Mouse (Mus musculus) MEL (cell line): ENCODE measurements around the gene Zmiz1.

Experiments used
- CHD1 ChIP-seq: IDR thresholded peaks from 2 replicates; pipeline ENCODE4 v1.6.1; 2012; ENCODE audit warnings: low read depth, mild to moderate bottlenecking, inconsistent platforms, low read length, improper control_type of control experiment
- CTCF ChIP-seq, 3 experiments: IDR thresholded peaks in 2 of 3; conservative IDR thresholded peaks in 1 of 3; 2 replicates each; pipeline ENCODE4 v1.5.1; 2011 to 2012; ENCODE audit warnings: low read length in 3 of 3, low read depth in 2 of 3, mild to moderate bottlenecking in 2 of 3, improper control_type of control experiment in 1 of 3, inconsistent platforms in 1 of 3, mixed read lengths in 1 of 3, moderate library complexity in 1 of 3; ENCODE audit not compliant: control insufficient read depth in 1 of 3, insufficient read depth in 1 of 3, poor library complexity in 1 of 3, severe bottlenecking in 1 of 3

DNA sequence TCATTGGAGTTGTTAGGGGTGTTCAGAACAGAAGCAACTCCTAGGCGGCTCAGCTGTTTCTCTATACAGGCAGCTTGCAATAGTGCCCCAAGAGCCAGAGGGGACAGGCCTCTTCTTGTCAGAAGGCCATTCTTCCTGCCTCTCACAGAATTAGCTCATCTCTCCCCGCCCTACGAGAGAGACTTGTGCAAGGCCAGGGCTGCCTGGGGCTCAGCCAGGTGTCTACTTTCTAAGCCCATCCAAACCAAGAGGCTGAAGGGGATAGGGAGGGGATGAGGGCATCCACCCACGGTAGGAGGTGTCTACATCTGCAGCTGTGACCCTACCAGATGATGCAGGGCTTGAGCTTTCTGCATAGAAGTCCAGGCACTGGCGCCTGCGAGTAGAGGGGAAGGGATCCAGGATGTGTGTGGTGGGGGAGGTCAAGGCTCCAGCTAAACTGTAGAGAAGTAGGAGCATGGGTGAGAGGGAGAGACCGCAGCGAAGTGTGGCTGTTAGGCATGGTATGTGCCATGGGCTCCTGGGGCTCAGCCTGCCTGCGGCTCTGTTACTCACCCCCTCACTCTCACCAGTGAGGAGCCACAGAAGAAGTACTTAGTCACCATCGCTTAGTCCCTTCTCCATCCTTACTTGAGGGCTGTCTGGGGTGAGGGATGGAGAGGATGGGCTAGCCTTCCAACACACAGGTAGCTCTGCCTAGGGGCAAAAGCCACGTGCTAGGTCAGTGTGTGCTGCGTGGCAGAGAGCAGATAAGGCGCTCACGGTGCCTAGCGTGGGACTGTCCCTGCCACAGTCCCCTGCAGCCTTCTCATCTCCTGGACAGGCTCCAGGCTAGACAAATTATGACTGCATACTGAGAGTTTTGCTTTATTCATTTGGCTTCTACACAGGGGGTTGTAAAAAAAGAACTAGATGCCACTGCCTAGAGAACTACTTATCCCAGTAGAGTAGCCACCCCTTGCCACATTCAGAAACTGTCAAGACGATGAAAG is 130.3 kb downstream of the Zmiz1 start:
- TF ChIP-seq CTCF (IDR thresholded peaks at IDR 0.05 in 2 of 3, conservative IDR thresholded peaks at IDR 0.05 in 1 of 3; ENCODE audit: control insufficient read depth in 1 of 3, insufficient read depth in 1 of 3, low read depth in 2 of 3, low read length in 3 of 3, poor library complexity in 1 of 3, severe bottlenecking in 1 of 3) = no peak
- no peak for TF ChIP-seq CHD1
